Mouse (Mus musculus) cerebellum, adult 18-20 months (tissue): ENCODE measurements around the gene Il22.
A peak's percentile ranks its signal among the peaks of the same experiment; 100 is the strongest.
"Not testable (repeated sequence)": the region's sequence is repeated elsewhere in the genome, so short reads cannot be mapped to it uniquely, and the experiment has no call there.

ENCODE experiments used
- DNase-seq, 2 experiments: peaks; one replicate each; pipeline ENCODE4 v3.0.0; 2021

The Il22 gene

GRCm38 (mm10) chr10:118204642-118205041 is at the start of gene Il22:
TSS of gene Il22 (plus strand) at chr10:118204942.
- DNase-seq = no peak

- no peak for DNase-seq
These were observed 48.8 kb upstream of the Il22 start for GRCm38 (mm10) chr10:118155932-118156331.

- DNase-seq = no peak
These were observed 43.6 kb upstream of the Il22 start for GRCm38 (mm10) chr10:118161131-118161530.

GRCm38 (mm10) chr10:118169212-118169611 is 35.5 kb upstream of the Il22 start:
- no peak for DNase-seq

GRCm38 (mm10) chr10:118172416-118172815 is 32.3 kb upstream of the Il22 start:
- no peak for DNase-seq

- DNase-seq = no peak
These were observed 31.9 kb upstream of the Il22 start for GRCm38 (mm10) chr10:118172876-118173275.

- DNase-seq = not testable (repeated sequence)
These were observed 29.2 kb upstream of the Il22 start for GRCm38 (mm10) chr10:118175542-118175941.

GRCm38 (mm10) chr10:118178735-118179151 is 26.0 kb upstream of the Il22 start:
- no peak for DNase-seq

GRCm38 (mm10) chr10:118179265-118179664 is 25.5 kb upstream of the Il22 start:
- no peak for DNase-seq

- DNase-seq = not testable (repeated sequence)
These were observed 9.6 kb upstream of the Il22 start for GRCm38 (mm10) chr10:118195150-118195549.

GRCm38 (mm10) chr10:118215719-118216393 is 11.1 kb downstream of the Il22 start:
- DNase-seq = not testable (repeated sequence)

- not testable (repeated sequence) for DNase-seq
These were observed 22.9 kb downstream of the Il22 start for GRCm38 (mm10) chr10:118227629-118228028.

- DNase-seq = not testable (repeated sequence)
These were observed 27.9 kb downstream of the Il22 start for GRCm38 (mm10) chr10:118232607-118233006.

- not testable (repeated sequence) for DNase-seq
These were observed 35.9 kb downstream of the Il22 start, which contains the start of gene Gm32717 for GRCm38 (mm10) chr10:118240680-118241079. TSS of gene Gm32717 (minus strand) at chr10:118240780.

GRCm38 (mm10) chr10:118249006-118249595 is 44.4 kb downstream of the Il22 start:
- DNase-seq = not testable (repeated sequence)

- DNase-seq = peak in 1 of 2 experiments; percentile 3
These were observed 46.1 kb downstream of the Il22 start for GRCm38 (mm10) chr10:118250852-118251295.

- DNase-seq = not testable (repeated sequence)
These were observed 53.6 kb downstream of the Il22 start, which contains the start of gene Gm32802 for GRCm38 (mm10) chr10:118258388-118258787. TSS of gene Gm32802 (plus strand) at chr10:118258688.
